Mouse (Mus musculus): ENCODE results near the gene Hdac11.

DNA sequence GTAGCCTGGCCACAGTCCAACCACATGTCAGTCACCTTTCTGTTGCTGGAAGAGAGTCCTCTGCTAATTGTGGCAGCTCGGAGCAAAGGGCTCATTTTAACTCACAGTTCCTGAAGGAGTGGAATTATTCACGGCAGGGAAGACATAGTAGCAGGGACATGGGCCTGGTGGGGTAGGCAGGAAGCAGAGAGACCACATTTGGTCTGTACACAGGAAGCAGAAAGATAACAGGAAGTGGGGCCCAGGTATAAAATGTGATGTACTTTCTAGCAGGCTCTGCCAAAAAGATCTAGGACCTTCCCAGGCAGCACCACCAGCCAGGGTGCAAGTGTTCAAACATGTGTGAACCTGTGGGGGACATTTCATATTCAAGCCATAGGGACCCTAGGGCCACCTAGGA is 15.9 kb downstream of the Hdac11 start:
- TF ChIP-seq POLR2A (IDR thresholded peaks at IDR 0.05; ENCODE audit: insufficient read length, low read depth) (no peak), MYOG (IDR thresholded peaks at IDR 0.05; ENCODE audit: control insufficient read depth in 1 of 3, insufficient read depth in 1 of 3, insufficient read length in 2 of 3, low read depth in 2 of 3) (no peak), USF1 (IDR thresholded peaks at IDR 0.05; ENCODE audit: low read depth) (no peak)
